9 mouse cellular contexts compared by ENCODE assay signal in the genomic region with DNA sequence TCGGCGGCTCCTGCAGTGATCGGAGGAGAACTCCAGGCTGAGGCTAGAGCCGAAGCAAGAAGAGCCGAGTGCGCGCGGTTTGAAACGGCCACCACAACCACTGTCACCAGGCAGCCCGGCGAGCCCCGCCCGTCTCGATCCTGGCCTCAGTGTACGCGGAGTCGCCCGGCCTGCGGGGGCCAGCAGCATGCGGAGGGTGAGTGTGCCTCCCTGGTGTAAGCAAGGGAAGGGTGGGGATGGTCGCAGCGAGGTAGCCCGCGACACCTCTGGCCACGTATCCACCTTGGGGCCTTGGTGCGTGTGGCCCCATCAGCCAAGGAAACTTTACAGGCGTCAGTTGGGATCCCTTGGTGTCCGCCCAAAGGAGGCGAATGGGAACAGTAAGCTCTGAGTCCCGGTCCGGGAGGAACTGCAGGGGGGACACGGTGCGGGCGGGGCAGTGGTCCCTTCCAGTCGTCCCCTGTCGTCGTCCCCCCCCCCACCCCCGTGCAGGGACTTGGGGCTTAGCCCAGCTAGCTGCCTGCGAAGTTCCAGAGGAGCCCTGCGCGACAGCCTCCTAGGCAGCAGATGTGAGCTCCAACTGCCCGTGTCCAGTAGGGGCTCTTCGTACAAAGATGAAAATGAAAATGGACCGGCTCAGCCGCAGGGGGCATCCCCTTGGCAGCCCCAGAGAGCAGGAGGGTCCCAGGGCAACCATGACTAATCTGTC. TPM values are rescaled to one million over a fixed set of nuclear protein-coding genes. Genes with fewer than 3 reads are reported as not detected.
DNase-seq lines count a peak whose midpoint lies in the region; ATAC-seq and TF ChIP-seq lines count a peak whose summit lies in the region.
"Had no signal": no experiment of that assay in that cellular context is flagged by ENCODE, and none has a peak within 500 bp of the region (broad histone marks: within the 10 kb centered on the region; RNA-seq: fewer than 3 reads in every experiment).

No protein-coding gene starts in this region.

- under 1% methylated on average over 45 of the region's 45 CpGs for WGBS in hindbrain, embryonic 11.5 days
- WGBS in liver, embryonic 12.5 days (ENCODE audit: insufficient replicate concordance), result 2% methylated on average over 45 of the region's 45 CpGs
- under 1% methylated on average over 45 of the region's 45 CpGs for WGBS in neural tube, embryonic 12.5 days

- H3K27me3 ChIP-seq in hindbrain, embryonic 11.5 days (ENCODE audit: control insufficient read depth, insufficient read depth, low read length), result peaks cover 7% of the 10 kb centered on the region; the same call in 1 of the 2 replicates
- peaks cover 44% of the 10 kb centered on the region for H3K27me3 ChIP-seq in liver, embryonic 12.5 days (replicated peaks)
- no peaks in the 10 kb centered on the region; the same call in none of the 2 replicates for H3K27me3 ChIP-seq in neural tube, embryonic 12.5 days (replicated peaks)

- H3K4me2 ChIP-seq in hindbrain, embryonic 11.5 days (replicated peaks; ENCODE audit: low read depth, low read length), result peak overlapping the region; percentile 97
- peak overlapping the region; percentile 70 for H3K4me2 ChIP-seq in liver, embryonic 12.5 days
- H3K4me2 ChIP-seq in neural tube, embryonic 12.5 days (replicated peaks), result peak overlapping the region; percentile 94

- H3K36me3 ChIP-seq in hindbrain, embryonic 11.5 days (ENCODE audit: control insufficient read depth, insufficient read depth, low read length), result no peaks in the 10 kb centered on the region
- H3K36me3 ChIP-seq in liver, embryonic 12.5 days, result no peaks in the 10 kb centered on the region
- no peaks in the 10 kb centered on the region for H3K36me3 ChIP-seq in neural tube, embryonic 12.5 days

- TF ChIP-seq POLR2A in embryonic fibroblast, embryonic 13.5 days (IDR thresholded peaks at IDR 0.05; ENCODE audit: low read depth, low read length), result no peak

- no peaks in the 10 kb centered on the region for H3K9me3 ChIP-seq in hindbrain, embryonic 11.5 days (ENCODE audit: control insufficient read depth, low read length)
- no peaks in the 10 kb centered on the region for H3K9me3 ChIP-seq in liver, embryonic 12.5 days (replicated peaks)
- H3K9me3 ChIP-seq in neural tube, embryonic 12.5 days, result peaks cover 9% of the 10 kb centered on the region

- TF ChIP-seq CTCF in embryonic fibroblast, embryonic 13.5 days (IDR thresholded peaks at IDR 0.05; ENCODE audit: borderline replicate concordance, insufficient read depth, low read length), result no peak

- DNase-seq in frontal cortex, postnatal 36 days (ENCODE audit: low spot score in 2 of 2), result no peak
- peak; percentile 63 for DNase-seq in Muller cell, postnatal 12 days (ENCODE audit: inconsistent ontology term)
- peak; percentile 67 for DNase-seq in hindbrain, embryonic 11.5 days (ENCODE audit: low spot score)

- peak overlapping the region; percentile 30 for H3K4me3 ChIP-seq in embryonic fibroblast, embryonic 13.5 days (ENCODE audit: insufficient read depth, low read length)
- peak overlapping the region; percentile 47 for H3K4me3 ChIP-seq in hindbrain, embryonic 11.5 days (ENCODE audit: low read depth, low read length)
- H3K4me3 ChIP-seq in liver, embryonic 12.5 days, result peak overlapping the region; percentile 45
- H3K4me3 ChIP-seq in neural tube, embryonic 12.5 days, result peak overlapping the region; percentile 43

- H3K4me1 ChIP-seq in embryonic fibroblast, embryonic 13.5 days (ENCODE audit: control insufficient read depth, insufficient read depth, low read length), result no peaks in the 10 kb centered on the region
- H3K4me1 ChIP-seq in hindbrain, embryonic 11.5 days (replicated peaks; ENCODE audit: control insufficient read depth, insufficient read depth, low read length), result 0 out of 2 replicates have a peak, but pooled peaks cover 2% of the 10 kb centered on the region
- H3K4me1 ChIP-seq in liver, embryonic 12.5 days, result peaks cover 9% of the 10 kb centered on the region; the same call in 1 of the 2 replicates
- peaks cover 16% of the 10 kb centered on the region for H3K4me1 ChIP-seq in neural tube, embryonic 12.5 days

- H3K27ac ChIP-seq in embryonic fibroblast, embryonic 13.5 days (ENCODE audit: insufficient read depth, low read length), result no peak overlapping the region
- H3K27ac ChIP-seq in hindbrain, embryonic 11.5 days (ENCODE audit: low read depth, low read length), result no peak overlapping the region
- no peak overlapping the region for H3K27ac ChIP-seq in liver, embryonic 12.5 days
- H3K27ac ChIP-seq in neural tube, embryonic 12.5 days, result no peak overlapping the region

- ATAC-seq in frontal cortex, adult (ENCODE audit: low TSS enrichment), result peak; percentile 82
- ATAC-seq in hindbrain, embryonic 11.5 days (ENCODE audit: low FRiP score), result peak; percentile 76
- ATAC-seq in liver, embryonic 12.5 days, result no peak
- peak; percentile 79 for ATAC-seq in neural tube, embryonic 12.5 days (ENCODE audit: low FRiP score, low read depth)
- no peak for ATAC-seq in monocyte, adult 5-6 weeks (replicated peaks; ENCODE audit: insufficient number of reproducible peaks, low FRiP score, low TSS enrichment, poor library complexity, severe bottlenecking)

- peak overlapping the region; percentile 63 for H3K9ac ChIP-seq in hindbrain, embryonic 11.5 days (ENCODE audit: low read depth, low read length)
- no peak overlapping the region for H3K9ac ChIP-seq in liver, embryonic 12.5 days
- H3K9ac ChIP-seq in neural tube, embryonic 12.5 days, result peak overlapping the region; percentile 45

RNA-seq across cellular contexts. Expression of gene Tmcc3, which starts 0.4 kb away (rescaled TPM):
- 10.2 and 13.7 TPM in 2 replicates for polyA plus RNA-seq in embryonic fibroblast, embryonic 13.5 days (2011; ENCODE audit: insufficient read length, low read depth, missing spikeins)
- polyA plus RNA-seq in hindbrain, embryonic 11.5 days (2014; fragmentation: Nextera tagmentation; extraction: Ambion mirVana), result 4.5 and 5.7 TPM in 2 replicates
- polyA plus RNA-seq in liver, embryonic 12.5 days (2016; fragmentation: Nextera tagmentation; extraction: Ambion mirVana), result 3.3 and 3.7 TPM in 2 replicates
- 7.6 and 8.8 TPM in 2 replicates for polyA plus RNA-seq in neural tube, embryonic 12.5 days (2016; fragmentation: Nextera tagmentation; extraction: Ambion mirVana)
- 9.3 to 18.6 TPM (median 11.4 TPM) in 3 replicates for total RNA-seq in monocyte, adult 5-6 weeks (2017)

RNA-seq across cellular contexts. Expression of gene Gm4792, which starts 13.7 kb away (rescaled TPM):
- polyA plus RNA-seq in embryonic fibroblast, embryonic 13.5 days (2011; ENCODE audit: insufficient read length, low read depth, missing spikeins), result not detected in 2 replicates
- polyA plus RNA-seq in hindbrain, embryonic 11.5 days (2014; fragmentation: Nextera tagmentation; extraction: Ambion mirVana), result 0.27 and 0.31 TPM in 2 replicates
- polyA plus RNA-seq in liver, embryonic 12.5 days (2016; fragmentation: Nextera tagmentation; extraction: Ambion mirVana), result not detected in 2 replicates
- polyA plus RNA-seq in neural tube, embryonic 12.5 days (2016; fragmentation: Nextera tagmentation; extraction: Ambion mirVana), result 0.27 TPM in 2 replicates
- total RNA-seq in monocyte, adult 5-6 weeks (2017), result not detected in 3 replicates
- polyA plus RNA-seq: large intestine, adult 2 months had no signal

Comparison
In these comparisons a context has a peak if more than half of its experiments do, and no peak if none do; other contexts are left out.
1. ATAC-seq: peak in frontal cortex, adult (single experiment), hindbrain, embryonic 11.5 days (single experiment) and neural tube, embryonic 12.5 days (single experiment); none in liver, embryonic 12.5 days (single experiment) and monocyte, adult 5-6 weeks (single experiment).
2. DNase-seq: peak in Muller cell, postnatal 12 days (single experiment) and hindbrain, embryonic 11.5 days (single experiment); none in frontal cortex, postnatal 36 days (0 of 2).
3. Peak in every context shown above with its lines, with median percentiles within 50 percentile points of each other: H3K4me3 ChIP-seq and H3K4me2 ChIP-seq.